Mouse (Mus musculus): ENCODE data around the gene Rap1gap2. TPM values are rescaled to one million over a fixed set of nuclear protein-coding genes. Genes with fewer than 3 reads are reported as not detected.
A peak's percentile ranks its signal among the peaks of the same experiment; 100 is the strongest.

The Rap1gap2 gene
- polyA plus RNA-seq, 1 experiment = 71.0 TPM

GRCm38 (mm10) chr11:74568004-74568403, 42.7 kb downstream of the Rap1gap2 start:
- H3K4me1 ChIP-seq (ENCODE audit: control insufficient read depth, insufficient read depth, low read length) = peaks cover 28% of the 10 kb centered on the region
- TF ChIP-seq POLR2A (IDR thresholded peaks at IDR 0.05; ENCODE audit: borderline replicate concordance, insufficient read depth, low read length) (no peak), CTCF (IDR thresholded peaks at IDR 0.05; ENCODE audit: borderline replicate concordance, insufficient read depth, low read depth, low read length) (no peak)
- DNase-seq = no peak
- H3K27ac ChIP-seq (ENCODE audit: insufficient read depth, low read length) = 0 out of 2 replicates have a peak overlapping the region, but pooled peaks have one; percentile 57
- H3K27me3 ChIP-seq (ENCODE audit: control insufficient read depth, insufficient read depth, low read length) = no peaks in the 10 kb centered on the region
- H3K4me3 ChIP-seq (replicated peaks; ENCODE audit: insufficient read depth, low read depth, low read length) = no peak overlapping the region
- 57% methylated on average over 3 of the region's 3 CpGs for WGBS

DNA sequence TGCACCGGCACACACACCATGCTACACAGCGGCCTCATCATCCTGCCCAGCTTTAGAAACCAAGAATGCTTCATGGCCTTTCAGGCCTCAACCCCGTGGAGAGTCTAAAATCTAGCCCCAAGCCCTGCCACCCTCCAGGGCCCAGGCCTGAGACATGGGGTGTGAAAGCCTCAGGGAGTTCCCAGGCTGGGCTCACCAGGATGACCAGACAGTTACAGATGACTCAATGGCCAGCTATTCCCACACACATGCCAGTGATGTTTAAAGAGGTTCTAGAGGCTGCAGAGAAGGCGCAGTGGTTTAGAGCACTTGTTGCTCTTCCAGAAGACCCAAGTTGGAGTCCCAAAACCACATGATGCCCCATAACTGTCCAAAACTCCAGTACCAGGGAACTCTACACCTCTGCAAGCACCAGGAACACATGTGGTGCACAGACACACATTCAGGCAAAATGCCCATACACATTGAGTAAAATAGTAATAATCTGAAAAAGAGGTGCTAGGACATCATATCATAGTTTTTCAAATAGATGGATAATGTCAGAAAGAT, 44.3 kb downstream of the Rap1gap2 start:
- peaks cover 18% of the 10 kb centered on the region for H3K4me1 ChIP-seq (ENCODE audit: control insufficient read depth, insufficient read depth, low read length)
- H3K27ac ChIP-seq (ENCODE audit: insufficient read depth, low read length) = no peak overlapping the region
- TF ChIP-seq CTCF (IDR thresholded peaks at IDR 0.05; ENCODE audit: borderline replicate concordance, insufficient read depth, low read depth, low read length) (no peak), POLR2A (IDR thresholded peaks at IDR 0.05; ENCODE audit: borderline replicate concordance, insufficient read depth, low read length) (no peak)
- no peak overlapping the region for H3K4me3 ChIP-seq (replicated peaks; ENCODE audit: insufficient read depth, low read depth, low read length)
- H3K27me3 ChIP-seq (ENCODE audit: control insufficient read depth, insufficient read depth, low read length) = no peaks in the 10 kb centered on the region
- DNase-seq = no peak
- 90% methylated on average over 4 of the region's 4 CpGs for WGBS

DNA sequence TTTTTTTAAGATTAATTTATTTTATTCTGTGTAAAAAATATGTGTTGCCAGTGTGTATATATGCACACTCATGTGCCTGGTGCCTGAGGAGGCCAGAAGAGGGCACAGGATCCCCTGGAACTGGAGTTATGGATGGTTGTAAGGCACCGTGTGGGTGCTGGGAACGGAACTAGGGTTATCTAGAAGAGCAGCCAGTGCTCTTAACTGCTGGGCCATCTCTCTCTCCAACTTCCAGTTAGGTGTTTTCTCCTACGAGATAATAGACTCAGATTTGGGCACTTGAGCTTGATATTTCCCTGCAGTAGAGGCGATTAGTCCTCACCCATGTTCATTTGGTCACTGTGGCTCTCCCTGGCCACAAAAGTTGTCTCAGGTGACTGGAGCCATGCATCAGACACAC, 49.3 kb downstream of the Rap1gap2 start:
- no peak for DNase-seq
- no peak overlapping the region for H3K27ac ChIP-seq (ENCODE audit: insufficient read depth, low read length)
- TF ChIP-seq CTCF (IDR thresholded peaks at IDR 0.05; ENCODE audit: borderline replicate concordance, insufficient read depth, low read depth, low read length) = no peak
- H3K4me3 ChIP-seq (replicated peaks; ENCODE audit: insufficient read depth, low read depth, low read length) = no peak overlapping the region
- peaks cover 13% of the 10 kb centered on the region for H3K4me1 ChIP-seq (ENCODE audit: control insufficient read depth, insufficient read depth, low read length)
- no peaks in the 10 kb centered on the region for H3K27me3 ChIP-seq (ENCODE audit: control insufficient read depth, insufficient read depth, low read length)
- 94% methylated on average over 4 of the region's 4 CpGs for WGBS

DNA sequence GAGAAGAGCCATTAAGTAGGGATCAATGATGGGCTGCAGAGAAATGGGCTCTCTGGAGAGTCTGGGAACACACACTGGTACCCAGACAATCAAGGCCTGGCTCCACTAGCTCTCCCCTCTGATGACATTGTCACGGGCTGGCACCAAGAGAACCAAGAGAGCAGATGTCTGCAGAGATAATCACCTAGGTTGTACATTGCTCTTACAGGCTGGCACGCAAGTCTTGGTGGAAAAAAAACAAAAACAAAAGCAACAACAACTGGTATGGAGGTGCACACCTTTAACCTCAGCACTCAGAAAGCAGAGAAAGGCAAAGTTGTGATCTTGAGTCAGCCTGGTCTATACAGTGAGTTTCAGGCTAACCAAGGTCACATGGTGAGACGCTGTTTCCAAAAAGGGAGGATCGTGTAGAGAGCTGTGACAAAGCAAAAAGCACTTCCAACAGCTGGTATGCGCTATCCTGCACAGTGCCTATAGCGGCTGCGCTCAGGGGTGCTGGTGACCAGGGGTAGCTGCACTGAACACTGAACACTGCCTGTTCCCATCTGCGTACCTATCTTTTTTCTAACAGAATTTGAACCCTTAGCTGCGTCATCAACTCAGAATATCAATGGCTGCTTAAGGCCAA, 50.0 kb downstream of the Rap1gap2 start:
- no peak overlapping the region for H3K27ac ChIP-seq (ENCODE audit: insufficient read depth, low read length)
- WGBS = 93% methylated on average over 9 of the region's 9 CpGs
- H3K27me3 ChIP-seq (ENCODE audit: control insufficient read depth, insufficient read depth, low read length) = no peaks in the 10 kb centered on the region
- TF ChIP-seq CTCF (IDR thresholded peaks at IDR 0.05; ENCODE audit: borderline replicate concordance, insufficient read depth, low read depth, low read length) (no peak), POLR2A (IDR thresholded peaks at IDR 0.05; ENCODE audit: borderline replicate concordance, insufficient read depth, low read length) (no peak)
- DNase-seq = no peak
- no peak overlapping the region for H3K4me3 ChIP-seq (replicated peaks; ENCODE audit: insufficient read depth, low read depth, low read length)
- peaks cover 19% of the 10 kb centered on the region for H3K4me1 ChIP-seq (ENCODE audit: control insufficient read depth, insufficient read depth, low read length)

GRCm38 (mm10) chr11:74559793-74560433, 50.8 kb downstream of the Rap1gap2 start:
- Histone ChIP-seq H3K27me3 (ENCODE audit: control insufficient read depth, insufficient read depth, low read length) (no peaks in the 10 kb centered on the region), H3K4me3 (replicated peaks; ENCODE audit: insufficient read depth, low read depth, low read length) (no peak overlapping the region), H3K4me1 (ENCODE audit: control insufficient read depth, insufficient read depth, low read length) (peaks cover 22% of the 10 kb centered on the region), H3K27ac (ENCODE audit: insufficient read depth, low read length) (no peak overlapping the region)
- 72% methylated on average over 5 of the region's 5 CpGs for WGBS
- DNase-seq = no peak
- TF ChIP-seq POLR2A (IDR thresholded peaks at IDR 0.05; ENCODE audit: borderline replicate concordance, insufficient read depth, low read length) = no peak
- no peak for TF ChIP-seq CTCF (IDR thresholded peaks at IDR 0.05; ENCODE audit: borderline replicate concordance, insufficient read depth, low read depth, low read length)

GRCm38 (mm10) chr11:74558933-74559332, 51.8 kb downstream of the Rap1gap2 start:
- no peak overlapping the region for H3K4me3 ChIP-seq (replicated peaks; ENCODE audit: insufficient read depth, low read depth, low read length)
- no peaks in the 10 kb centered on the region for H3K27me3 ChIP-seq (ENCODE audit: control insufficient read depth, insufficient read depth, low read length)
- 83% methylated on average over 5 of the region's 5 CpGs for WGBS
- peaks cover 28% of the 10 kb centered on the region for H3K4me1 ChIP-seq (ENCODE audit: control insufficient read depth, insufficient read depth, low read length)
- no peak for DNase-seq
- H3K27ac ChIP-seq (ENCODE audit: insufficient read depth, low read length) = no peak overlapping the region
- TF ChIP-seq POLR2A (IDR thresholded peaks at IDR 0.05; ENCODE audit: borderline replicate concordance, insufficient read depth, low read length) = no peak
- TF ChIP-seq CTCF (IDR thresholded peaks at IDR 0.05; ENCODE audit: borderline replicate concordance, insufficient read depth, low read depth, low read length) = no peak

DNA sequence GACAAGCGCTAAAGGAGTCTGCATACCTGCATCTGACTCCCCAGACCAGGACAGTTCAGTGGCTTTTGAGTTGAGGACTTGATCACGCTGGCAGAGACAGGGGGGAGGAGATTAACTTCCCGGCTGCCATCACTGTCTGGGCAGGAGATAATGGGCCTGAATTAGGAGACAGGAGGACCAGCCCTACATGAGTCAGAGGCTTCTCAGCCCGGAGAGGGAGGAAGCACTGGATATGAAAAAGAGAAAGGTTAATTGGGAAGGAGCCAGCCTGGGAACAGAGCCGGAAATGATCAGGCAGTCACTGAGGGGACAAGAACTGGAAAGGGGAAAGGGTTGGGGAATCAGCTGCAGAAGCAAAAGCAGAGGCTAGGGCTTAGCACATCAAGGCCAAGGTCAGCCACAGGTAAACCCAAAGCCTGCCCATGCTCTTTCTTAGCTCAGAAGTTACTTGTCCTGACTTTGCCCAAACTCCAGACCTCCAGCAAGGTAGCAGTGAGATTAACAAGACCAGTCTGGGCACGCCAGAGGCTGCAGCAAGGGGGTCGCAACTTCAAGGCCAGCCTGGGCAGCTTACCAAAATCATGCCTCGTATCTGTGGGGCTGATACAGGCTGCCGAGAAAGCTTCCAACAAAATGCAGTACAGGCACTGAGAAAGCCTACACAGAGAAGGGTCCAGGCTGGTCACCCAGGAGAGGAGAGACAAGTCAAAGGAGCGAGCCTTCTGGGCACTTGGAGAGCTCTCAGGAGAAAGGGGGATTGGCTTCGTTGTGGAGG, 53.1 kb downstream of the Rap1gap2 start:
- H3K27me3 ChIP-seq (ENCODE audit: control insufficient read depth, insufficient read depth, low read length) = no peaks in the 10 kb centered on the region
- H3K4me1 ChIP-seq (ENCODE audit: control insufficient read depth, insufficient read depth, low read length) = peaks cover 28% of the 10 kb centered on the region
- H3K4me3 ChIP-seq (replicated peaks; ENCODE audit: insufficient read depth, low read depth, low read length) = no peak overlapping the region
- peak in 1 of 2 experiments; percentile 38 for DNase-seq
- H3K27ac ChIP-seq (ENCODE audit: insufficient read depth, low read length) = no peak overlapping the region
- TF ChIP-seq CTCF (IDR thresholded peaks at IDR 0.05; ENCODE audit: borderline replicate concordance, insufficient read depth, low read depth, low read length) (no peak), POLR2A (IDR thresholded peaks at IDR 0.05; ENCODE audit: borderline replicate concordance, insufficient read depth, low read length) (no peak)
- 47% methylated on average over 11 of the region's 11 CpGs for WGBS

Data from cerebellum, adult 2 months (tissue).